Mouse (Mus musculus): Measurements from ENCODE around the gene Preb.

Gene Preb

DNA sequence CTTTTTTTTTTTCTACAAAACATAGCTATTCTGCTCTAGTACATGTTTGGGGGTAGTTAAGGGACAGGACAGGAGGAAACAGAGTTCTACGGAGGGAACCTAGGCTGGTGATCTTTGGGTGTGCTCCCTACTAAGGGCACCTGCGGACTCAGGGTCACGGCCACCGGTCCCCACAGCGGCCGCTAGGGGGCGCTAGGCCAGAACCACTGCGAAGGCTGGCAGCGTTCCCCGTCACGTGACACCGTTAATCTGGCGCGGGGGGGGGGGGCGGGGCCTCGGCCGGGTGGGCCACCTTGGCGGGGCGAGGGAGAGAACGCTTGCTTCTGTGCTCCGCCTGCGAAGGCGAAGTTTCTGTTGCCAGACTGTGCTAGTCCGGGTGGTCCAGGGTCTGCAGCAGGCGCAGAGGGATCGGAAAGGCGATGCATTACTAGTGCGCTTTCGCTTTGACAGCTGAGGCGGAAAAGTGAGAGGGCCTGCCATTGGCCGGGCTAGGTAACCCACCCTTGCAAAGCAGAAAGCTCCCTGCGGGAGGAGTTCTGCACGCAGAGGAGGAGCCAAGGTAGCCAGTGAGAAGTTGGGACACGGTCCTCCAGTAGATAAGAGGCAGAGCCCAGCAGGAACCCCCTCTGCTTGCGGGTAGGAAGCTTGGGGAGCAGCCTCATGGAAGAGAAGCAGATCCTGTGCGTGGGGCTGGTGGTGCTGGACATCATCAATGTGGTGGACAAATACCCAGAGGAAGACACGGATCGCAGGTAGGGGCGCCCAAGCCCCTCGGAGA lies 38.7 kb downstream of the Preb start, which contains the start of gene Khk:
Khk (plus strand) TSS at position 176 of the 778 bp plus-strand sequence.
- DNase-seq (ENCODE audit: low read depth), result peak; percentile 90

DNA sequence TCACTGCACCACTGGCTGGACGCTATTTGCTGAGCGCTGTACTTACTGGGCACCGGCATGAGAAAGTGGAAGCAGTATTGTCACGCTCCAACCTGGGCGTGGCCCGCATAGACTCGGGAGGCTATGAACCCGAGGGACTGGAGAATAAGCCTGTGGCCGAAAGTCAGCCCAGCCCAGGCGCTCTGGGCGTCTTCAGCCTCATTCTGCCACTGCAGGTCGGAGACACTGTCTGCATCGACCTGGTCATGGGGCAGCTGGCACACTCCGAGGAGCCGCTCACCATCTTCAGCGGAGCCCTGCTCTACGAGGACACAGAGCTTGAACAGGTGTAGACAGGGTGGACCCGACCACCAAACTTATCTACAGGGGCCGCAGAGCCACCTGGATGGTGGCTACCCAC lies 39.5 kb downstream of the Preb start:
- DNase-seq (ENCODE audit: low read depth), result no peak

DNA sequence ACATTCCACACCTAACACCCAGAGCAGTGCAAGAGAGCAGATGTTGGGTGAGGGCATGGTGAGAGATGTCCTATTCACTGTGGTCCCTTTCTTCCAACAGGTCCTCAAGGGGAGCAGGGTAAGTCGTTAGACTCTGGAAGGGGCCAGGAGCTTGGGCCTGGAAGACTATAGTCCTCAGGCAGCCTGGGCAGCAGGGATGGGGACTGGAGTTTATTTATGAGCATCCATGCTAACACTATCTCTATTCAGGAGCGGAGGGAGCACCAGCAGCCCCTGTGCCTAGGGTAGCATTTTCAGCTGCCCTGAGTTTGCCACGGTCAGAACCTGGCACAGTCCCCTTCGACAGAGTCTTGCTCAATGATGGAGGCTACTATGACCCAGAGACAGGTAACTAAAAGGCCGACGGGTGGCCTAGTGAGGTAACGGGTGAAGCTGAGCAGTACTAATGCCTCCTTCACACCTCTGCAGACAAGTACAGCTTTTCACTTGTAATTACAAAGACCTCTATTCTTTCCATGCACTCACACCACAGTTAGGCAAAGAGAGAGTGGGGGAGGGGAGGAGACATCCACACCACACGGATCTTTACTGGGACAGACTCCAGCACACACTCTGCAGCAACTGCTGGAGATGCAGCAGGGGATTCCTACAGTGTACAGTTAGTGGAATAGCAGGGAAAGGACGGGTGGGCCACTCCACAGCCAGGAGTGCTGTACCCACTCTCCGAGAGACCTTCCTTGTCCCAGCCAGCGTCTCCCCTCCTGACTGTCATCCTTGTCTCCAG lies 40.1 kb downstream of the Preb start:
- no peak for DNase-seq (ENCODE audit: low read depth)

DNA sequence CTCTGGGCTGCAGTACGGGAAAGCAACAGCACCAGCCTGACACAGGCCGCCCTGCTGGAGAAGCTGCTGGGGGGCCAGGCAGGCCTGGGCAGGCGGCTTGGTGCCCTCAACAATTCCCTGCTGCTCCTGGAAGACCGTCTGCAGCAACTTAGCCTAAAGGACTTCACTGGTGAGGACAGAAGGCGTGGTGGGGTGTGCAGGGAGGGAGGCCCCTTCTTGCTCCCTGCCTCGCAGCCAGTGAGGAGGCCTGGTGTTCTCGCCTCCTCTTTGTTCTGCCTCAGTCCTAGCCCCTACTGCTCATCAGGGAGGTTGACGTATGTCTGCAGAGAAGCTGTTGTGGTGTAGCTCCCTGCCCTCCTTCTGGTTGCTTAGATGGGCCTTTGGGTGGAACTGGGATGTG lies 41.5 kb downstream of the Preb start:
- DNase-seq (ENCODE audit: low read depth), result no peak

DNA sequence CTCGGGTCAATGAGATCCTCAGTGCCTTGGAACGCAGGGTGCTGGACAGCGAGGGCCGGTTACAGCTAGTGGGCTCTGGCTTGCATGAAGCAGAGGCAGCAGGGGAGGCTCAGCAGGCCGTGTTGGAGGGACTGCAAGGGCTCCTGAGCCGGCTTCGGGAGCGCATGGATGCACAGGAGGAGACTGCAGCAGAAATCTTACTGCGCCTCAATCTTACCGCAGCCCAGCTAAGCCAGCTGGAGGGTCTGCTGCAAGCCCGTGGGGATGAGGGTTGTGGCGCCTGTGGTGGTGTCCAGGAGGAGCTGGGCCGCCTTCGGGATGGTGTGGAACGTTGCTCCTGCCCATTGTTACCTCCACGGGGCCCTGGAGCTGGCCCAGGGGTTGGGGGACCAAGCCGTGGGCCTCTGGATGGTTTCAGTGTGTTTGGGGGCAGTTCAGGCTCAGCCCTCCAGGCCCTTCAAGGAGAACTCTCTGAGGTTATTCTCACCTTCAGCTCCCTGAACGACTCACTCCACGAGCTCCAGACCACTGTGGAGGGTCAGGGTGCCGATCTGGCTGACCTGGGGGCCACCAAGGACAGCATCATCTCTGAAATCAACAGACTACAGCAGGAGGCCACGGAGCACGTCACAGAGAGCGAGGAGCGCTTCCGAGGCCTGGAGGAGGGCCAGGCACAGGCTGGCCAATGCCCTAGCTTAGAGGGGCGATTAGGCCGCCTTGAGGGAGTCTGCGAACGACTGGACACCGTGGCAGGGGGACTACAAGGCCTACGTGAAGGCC lies 42.1 kb downstream of the Preb start:
- DNase-seq (ENCODE audit: low read depth), result no peak

DNA sequence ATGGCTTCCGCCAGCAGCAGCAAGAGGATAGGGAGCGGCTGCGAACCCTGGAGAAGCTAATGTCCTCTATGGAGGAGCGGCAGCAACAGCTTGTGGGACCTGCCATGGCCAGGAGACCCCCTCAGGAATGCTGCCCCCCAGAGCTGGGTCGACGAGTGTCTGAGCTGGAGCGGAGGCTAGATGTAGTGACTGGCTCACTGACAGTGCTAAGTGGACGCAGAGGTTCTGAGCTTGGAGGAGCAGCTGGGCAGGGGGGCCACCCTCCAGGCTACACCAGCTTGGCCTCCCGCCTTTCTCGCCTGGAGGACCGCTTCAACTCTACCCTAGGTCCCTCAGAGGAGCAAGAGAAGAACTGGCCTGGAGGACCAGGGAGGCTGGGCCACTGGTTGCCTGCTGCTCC lies 42.8 kb downstream of the Preb start:
- DNase-seq (ENCODE audit: low read depth), result no peak

DNA sequence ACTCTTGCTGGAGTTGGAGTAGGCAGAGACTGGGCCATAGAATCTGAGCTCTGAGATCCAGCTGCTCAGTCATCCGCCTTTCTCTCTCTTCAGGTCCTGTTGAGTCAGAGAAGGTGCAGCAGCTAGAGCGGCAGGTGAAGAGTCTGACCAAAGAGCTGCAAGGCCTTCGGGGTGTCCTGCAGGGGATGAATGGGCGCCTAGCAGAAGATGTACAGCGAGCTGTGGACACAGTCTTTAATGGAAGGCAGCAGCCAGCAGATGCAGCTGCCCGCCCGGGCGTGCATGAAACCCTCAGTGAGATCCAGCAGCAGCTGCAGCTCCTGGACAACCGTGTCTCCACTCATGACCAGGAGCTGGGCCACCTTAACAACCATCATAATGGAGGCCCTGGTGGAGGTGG lies 43.3 kb downstream of the Preb start:
- no peak for DNase-seq (ENCODE audit: low read depth)

DNA sequence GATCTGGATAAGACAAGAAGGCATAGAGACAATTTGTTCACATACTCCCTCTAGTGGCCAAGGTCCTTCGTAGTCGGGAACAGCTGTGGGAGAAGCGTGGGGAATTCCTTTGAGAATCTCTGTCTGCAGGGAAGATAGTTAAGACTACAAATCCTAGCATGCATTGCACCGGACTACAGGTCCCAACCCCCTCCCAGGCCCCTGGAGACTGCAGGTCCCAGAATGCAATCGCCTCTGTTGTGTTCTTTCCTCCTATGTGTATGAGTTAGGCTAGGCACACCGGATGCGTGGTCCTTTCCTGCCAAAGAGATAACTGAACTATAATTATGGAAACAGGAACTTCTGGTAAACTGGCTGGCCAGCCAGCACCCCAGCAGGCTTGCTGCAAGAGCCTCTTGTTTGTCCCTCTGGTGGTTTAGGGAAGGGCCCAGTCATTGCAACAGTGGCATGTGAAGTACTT lies 44.2 kb downstream of the Preb start:
- peak; percentile 95 for DNase-seq (ENCODE audit: low read depth)

DNA sequence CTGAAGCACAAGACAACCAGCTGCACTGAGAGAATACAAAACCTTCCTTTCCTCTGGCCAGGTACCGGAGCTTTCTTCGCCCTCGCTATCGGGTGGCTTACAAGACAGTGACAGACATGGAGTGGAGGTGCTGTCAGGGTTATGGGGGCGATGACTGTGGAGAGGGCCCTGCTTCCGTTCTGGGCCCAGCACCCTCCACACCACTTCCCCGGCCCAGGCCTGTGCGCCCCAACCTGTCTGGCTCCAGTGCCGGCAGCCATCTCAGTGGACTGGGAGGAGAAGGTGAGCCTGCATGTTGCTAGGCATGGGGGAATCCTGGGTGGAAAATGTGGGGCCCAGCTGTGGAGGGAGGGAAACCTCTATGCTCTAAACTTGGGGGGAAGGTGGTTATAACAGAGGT lies 44.7 kb downstream of the Preb start:
- no peak for DNase-seq (ENCODE audit: low read depth)

DNA sequence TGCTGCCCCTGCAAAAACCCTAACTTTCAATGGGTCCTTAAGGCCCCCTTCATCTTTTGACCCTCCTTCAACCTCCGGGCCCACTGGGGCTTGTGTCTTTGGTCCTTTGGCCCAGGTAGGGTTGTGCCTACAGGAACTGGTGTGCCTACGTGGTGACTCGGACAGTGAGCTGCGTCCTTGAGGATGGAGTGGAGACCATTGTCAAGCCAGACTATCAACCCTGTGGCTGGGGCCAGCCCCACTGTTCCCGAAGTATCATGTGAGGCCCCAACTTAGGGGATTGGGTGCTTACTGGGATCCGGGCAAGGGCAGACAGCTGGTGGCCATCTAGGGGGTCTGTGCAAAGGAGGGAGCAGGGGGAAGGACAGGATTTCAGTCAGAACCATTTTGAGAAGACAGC lies 45.3 kb downstream of the Preb start:
- DNase-seq (ENCODE audit: low read depth), result no peak

DNA sequence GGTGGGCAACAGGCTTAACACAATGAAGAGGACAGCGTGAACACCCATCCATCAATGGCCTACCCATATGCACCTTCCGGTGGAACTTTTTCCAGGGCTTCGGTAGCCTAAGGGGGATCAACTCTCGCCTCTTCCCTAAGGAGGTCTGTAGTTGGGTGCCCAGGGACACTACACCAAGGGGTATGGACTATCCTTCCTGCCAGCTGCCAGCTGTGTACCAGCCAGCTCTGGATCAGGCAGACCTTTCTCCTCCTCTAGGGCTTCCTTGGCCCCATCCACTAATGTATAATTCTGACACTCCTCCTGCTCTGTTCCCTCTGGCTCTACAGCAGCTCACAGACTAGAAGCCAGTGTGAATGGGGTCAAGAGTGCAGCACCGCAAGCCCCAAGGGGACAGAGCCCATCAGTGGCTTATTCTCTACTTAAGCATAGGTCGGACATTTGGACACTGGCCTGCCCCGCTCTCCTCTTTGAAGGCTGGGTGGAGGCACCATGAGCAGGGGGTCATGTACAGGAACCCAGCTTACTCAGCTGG lies 46.0 kb downstream of the Preb start:
- peak; percentile 46 for DNase-seq (ENCODE audit: low read depth)

DNA sequence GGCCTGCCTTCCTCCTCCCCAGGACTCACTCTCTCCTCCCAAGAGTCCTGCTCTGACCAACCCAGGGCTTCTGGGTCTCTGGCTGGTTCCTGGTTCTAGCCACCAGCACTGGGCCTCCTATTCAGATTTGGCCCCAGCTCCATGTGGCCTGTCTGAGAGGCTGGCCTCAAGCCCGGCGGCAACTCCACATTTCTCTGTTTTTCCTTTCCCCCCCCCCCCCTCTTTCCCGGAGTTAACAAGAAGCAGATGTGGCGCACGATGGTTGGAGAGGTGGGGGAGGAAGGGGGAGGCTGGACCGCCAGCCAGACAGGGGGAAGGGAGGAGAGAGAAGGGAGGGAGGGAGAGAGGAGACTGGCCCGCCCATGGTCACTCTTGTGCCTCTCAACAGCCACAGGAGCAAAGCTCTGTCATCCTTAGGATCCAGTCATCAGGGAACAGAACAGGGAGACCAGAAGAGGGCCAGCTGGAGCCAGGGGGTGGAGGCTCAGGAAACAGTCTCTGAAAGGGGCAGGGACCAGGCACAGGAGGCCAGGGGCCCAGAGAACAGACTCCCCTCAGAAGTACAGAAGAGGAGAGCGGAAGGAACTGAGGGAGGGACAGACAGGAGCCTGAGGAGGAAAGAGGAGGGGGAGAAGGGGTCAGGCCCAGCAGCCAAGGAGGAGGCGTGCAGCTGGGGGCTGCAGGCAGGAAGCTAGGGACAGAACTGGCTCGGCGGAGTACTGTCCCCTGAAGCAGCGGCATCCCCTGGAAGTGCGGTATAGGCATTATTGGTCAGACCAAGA lies 46.9 kb downstream of the Preb start, which contains the start of gene Emilin1:
Emilin1 (plus strand) TSS at position 343 of the 782 bp plus-strand sequence.
- peak; percentile 97 for DNase-seq (ENCODE audit: low read depth)

DNA sequence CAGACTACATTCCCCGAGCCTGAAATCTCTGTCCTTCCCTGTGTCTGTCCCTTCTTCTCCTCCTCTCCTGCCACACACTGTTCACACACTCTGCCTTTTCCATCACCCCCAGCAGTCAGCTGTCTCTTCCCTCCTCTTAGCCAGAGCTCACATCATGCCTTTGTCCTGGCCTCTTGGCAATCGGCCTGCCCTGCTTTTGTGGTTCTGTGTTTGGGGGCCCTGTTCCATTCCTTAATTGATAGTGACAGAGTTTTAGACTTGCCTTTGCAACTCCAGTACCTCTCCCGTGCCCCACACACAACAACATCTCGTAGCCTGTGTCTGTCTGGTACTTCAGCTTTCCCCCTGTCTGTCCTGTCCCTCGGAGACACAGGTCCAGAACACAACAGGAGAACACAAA lies 48.0 kb downstream of the Preb start:
- DNase-seq (ENCODE audit: low read depth), result peak; percentile 45

DNA sequence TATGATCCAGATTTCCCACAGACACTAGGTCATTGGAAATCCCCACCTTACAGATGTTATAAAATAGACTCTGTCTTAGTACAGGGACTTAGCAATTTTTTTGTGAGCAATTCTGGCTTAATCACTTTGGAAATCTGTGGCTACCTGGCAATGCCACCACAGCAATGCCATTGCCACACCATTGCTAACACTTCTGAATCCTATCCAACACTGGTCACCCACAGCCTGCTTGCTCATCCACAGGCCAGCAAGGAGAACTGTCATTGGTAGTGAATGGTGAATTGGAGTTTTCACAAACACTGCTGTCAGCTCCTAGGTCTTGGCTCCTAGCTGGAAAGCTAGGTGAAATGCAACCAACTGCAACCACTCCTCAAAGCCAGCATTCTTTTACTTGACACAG lies 49.7 kb downstream of the Preb start:
- DNase-seq (ENCODE audit: low read depth), result peak; percentile 25

DNA sequence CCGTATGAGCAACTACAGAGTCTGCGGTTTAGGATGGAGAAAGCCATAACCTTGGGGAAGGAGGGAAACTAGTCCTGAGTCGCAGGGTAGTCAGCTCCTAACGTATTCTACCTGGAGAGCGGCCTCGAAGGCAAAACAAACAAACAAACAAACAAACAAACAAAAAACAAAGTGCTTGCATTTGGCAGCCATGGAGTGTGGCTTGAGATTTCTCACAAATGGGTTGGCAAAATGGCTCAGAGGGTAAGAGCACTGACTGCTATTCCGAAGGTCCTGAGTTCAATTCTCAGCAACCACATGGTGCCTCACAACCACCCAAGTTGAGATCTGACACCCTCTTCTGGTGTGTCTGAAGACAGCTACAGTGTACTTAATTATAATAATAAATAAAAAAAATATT lies 50.3 kb downstream of the Preb start:
- no peak for DNase-seq (ENCODE audit: low read depth)

DNA sequence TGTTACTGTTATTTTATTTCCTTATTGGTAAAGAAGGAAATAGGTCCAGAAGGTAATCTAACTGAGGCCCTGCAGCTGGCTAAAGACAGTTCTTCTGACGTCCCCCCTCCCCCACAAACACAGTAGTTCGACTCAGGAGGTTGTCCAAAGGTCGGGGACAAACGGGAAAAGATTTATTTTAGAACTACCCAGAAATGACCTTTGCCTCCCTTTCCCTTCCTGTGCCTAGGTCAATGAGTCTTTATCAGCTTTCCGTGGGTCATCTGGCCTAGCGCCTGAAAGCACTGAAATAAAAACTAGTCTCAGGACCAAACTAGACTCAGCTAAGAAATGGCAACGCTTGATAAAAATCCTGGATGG lies 50.9 kb downstream of the Preb start:
- DNase-seq (ENCODE audit: low read depth), result no peak

DNA sequence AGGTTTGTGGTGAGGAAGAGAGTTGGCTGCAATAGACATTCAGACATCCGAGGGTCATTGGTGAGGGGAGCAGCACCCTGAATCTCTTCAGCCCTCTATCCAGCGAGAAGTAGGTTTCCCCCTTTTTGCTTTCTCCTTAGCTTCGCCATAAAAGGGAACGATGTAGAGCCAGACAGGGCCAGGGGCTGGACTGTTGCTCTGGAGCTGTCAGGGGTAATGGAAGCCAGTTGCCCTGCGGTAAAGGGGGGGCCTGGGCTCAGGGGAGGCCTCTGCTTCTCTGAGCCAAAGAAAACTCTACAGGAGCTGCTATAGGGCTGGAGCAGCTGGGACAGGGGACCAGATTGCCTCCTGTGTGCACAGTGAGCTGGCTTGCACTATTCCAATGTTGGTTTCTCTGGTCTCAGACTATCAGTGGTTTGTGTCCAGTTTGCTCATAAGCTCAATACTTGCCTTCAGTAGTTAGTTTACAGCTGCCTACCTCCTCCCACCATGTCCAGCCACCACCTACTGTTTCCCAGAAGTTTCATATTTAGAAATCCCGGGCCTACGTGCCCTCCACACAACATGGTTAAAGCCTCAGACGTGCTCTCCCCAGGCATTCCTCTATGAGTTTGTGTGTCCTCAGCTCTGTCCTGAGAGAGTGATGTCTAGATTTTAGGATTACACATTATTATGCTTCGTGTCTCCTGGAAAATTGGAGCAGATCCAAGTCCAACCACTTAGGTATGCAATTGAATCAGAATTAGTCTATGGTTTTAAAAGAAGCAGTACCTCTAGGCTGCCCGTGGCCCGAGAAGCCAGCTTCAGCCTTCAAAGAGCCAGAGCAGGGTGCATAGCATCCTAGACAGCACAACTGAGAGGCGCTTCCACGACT lies 51.5 kb downstream of the Preb start:
- DNase-seq (ENCODE audit: low read depth), result peak; percentile 87

DNA sequence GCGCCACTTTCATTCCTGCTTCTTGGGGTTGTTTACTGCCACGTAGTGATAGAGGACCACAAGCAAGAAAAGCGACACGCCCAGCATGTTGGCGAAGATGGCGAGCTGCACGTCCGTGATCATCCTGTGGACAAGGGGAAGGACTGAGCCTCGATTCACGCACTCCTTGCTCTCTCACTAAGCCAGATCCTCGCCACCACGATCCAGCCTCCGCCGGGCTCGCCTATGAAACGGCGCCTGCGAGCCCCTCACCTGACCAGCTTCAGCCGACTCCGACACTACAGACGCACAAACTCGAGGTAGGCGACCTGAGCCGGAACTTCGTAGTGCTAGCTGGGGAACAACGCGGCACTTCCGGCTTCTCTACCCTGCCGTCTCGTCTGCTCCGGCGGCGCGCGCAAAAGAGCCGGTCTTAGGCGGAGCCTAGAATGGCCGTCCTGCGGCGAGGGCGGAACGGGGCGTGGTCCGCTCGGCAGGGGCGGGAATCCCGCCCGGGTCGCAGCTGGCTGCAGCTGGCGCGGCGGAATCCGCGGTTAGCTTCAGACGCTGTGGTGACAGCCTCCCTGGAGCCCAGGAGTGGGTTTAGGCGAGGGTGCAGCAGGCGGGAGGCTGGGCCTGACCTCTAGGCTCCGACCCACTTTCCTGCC lies 52.6 kb downstream of the Preb start, which contains the start of gene Ost4:
Ost4 (minus strand) TSS at position 376 of the 647 bp plus-strand sequence.
- peak; percentile 98 for DNase-seq (ENCODE audit: low read depth)

DNA sequence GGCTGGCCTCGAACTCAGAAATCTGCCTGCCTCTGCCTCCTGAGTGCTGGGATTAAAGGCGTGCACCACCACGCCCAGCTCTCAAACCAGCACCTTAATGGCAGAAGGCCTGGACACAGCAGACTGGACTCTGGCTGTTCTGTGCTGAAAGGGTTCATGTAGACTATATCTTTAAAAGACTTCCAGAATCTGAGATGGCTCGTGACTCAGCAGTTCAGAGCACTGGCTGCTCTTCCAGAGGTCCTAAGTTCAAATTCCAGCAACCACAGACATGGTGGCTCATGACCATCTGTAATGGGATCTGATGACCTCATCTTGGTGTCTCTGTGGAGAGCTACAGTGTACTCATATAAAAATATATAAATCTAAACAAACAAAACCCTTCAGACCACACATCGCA lies 58.3 kb downstream of the Preb start:
- peak; percentile 93 for DNase-seq (ENCODE audit: low read depth)

Data from NIH3T3 (cell line).